ENCODE assay signal across 27 mouse cellular contexts in the genomic region with DNA sequence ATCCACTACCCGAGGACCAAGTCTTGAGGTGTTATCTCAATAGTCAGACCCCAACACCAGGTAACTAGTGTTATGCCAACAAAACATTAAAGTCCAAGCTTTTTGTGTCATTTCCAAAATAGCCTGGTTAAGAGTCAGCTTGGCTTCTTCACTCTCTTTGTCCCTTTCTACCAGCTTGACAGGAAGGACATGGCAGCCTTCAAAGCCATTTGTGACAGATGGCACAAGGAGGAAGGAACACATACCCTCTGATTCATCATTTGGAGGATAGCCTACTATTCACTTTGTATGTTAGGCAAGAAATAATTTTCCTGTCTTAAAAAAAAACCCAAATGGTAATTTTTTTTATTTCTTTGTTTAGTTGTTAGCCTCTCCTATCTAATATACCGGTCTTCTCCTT. TPM values are rescaled to one million over a fixed set of nuclear protein-coding genes. Genes with fewer than 3 reads are reported as not detected.
A peak's percentile ranks its signal among the peaks of the same experiment; 100 is the strongest.
DNase-seq lines count a peak whose midpoint lies in the region; ATAC-seq and TF ChIP-seq lines count a peak whose summit lies in the region.
"Had no signal": no experiment of that assay in that cellular context is flagged by ENCODE, and none has a peak within 500 bp of the region (broad histone marks: within the 10 kb centered on the region; RNA-seq: fewer than 3 reads in every experiment).

No protein-coding gene starts in this region.

- no peak overlapping the region for H3K4me3 ChIP-seq in cerebellum, adult 2 months (replicated peaks; ENCODE audit: insufficient read depth, low read depth, low read length)
- H3K4me3 ChIP-seq in forebrain, embryonic 13.5 days = no peak overlapping the region
- H3K4me3 ChIP-seq: embryonic facial prominence, embryonic 12.5 days; erythroblast, embryonic 14.5 days; gastrocnemius, adult 2 months; heart, embryonic 10.5 days; hindbrain, embryonic 10.5 days; limb, embryonic 15.5 days; stomach, embryonic 15.5 days had no signal

- no peak for TF ChIP-seq CTCF in cerebellum, adult 2 months (IDR thresholded peaks at IDR 0.05; ENCODE audit: borderline replicate concordance, insufficient read depth, low read depth, low read length)

- H3K9me3 ChIP-seq in forebrain, embryonic 13.5 days (replicated peaks) = no peaks in the 10 kb centered on the region
- H3K9me3 ChIP-seq: embryonic facial prominence, embryonic 12.5 days; heart, embryonic 10.5 days; hindbrain, embryonic 10.5 days; limb, embryonic 15.5 days; stomach, embryonic 15.5 days had no signal

- peaks cover 8% of the 10 kb centered on the region; the same call in 1 of the 2 replicates for H3K4me1 ChIP-seq in cerebellum, adult 2 months (ENCODE audit: control insufficient read depth, insufficient read depth, low read length)
- H3K4me1 ChIP-seq in forebrain, embryonic 13.5 days = no peaks in the 10 kb centered on the region
- H3K4me1 ChIP-seq: embryonic facial prominence, embryonic 12.5 days; heart, embryonic 10.5 days; hindbrain, embryonic 10.5 days; limb, embryonic 15.5 days; stomach, embryonic 15.5 days had no signal

- H3K36me3 ChIP-seq in forebrain, embryonic 13.5 days (ENCODE audit: poor library complexity, severe bottlenecking) = no peaks in the 10 kb centered on the region
- H3K36me3 ChIP-seq: embryonic facial prominence, embryonic 12.5 days; heart, embryonic 10.5 days; hindbrain, embryonic 10.5 days; limb, embryonic 15.5 days; stomach, embryonic 15.5 days had no signal

- no peaks in the 10 kb centered on the region for H3K27me3 ChIP-seq in cerebellum, adult 2 months (ENCODE audit: control insufficient read depth, insufficient read depth, low read length)
- no peaks in the 10 kb centered on the region for H3K27me3 ChIP-seq in forebrain, embryonic 13.5 days
- H3K27me3 ChIP-seq: embryonic facial prominence, embryonic 12.5 days; limb, embryonic 15.5 days; stomach, embryonic 15.5 days had no signal

- H3K27ac ChIP-seq in cerebellum, adult 2 months (ENCODE audit: insufficient read depth, low read length) = no peak overlapping the region; the same call in 1 of the 2 replicates
- no peak overlapping the region for H3K27ac ChIP-seq in forebrain, embryonic 13.5 days
- H3K27ac ChIP-seq: embryonic facial prominence, embryonic 12.5 days; gastrocnemius, adult 2 months; heart, embryonic 10.5 days; hindbrain, embryonic 10.5 days; hindbrain, postnatal 0 days; limb, embryonic 15.5 days; liver, embryonic 14.5 days; stomach, embryonic 15.5 days had no signal

- WGBS in cerebellum, adult 2 months = 28% methylated on average over 2 of the region's 2 CpGs
- 91% methylated on average over 2 of the region's 2 CpGs for WGBS in forebrain, embryonic 13.5 days

- ATAC-seq in cerebellum, adult (ENCODE audit: insufficient number of reproducible peaks, low FRiP score, low TSS enrichment) = peak; percentile 96
- no peak for ATAC-seq in megakaryocyte-erythroid progenitor cell, adult 5-6 weeks (replicated peaks; ENCODE audit: low FRiP score, low TSS enrichment, poor library complexity, severe bottlenecking)
- no peak for ATAC-seq in forebrain, embryonic 13.5 days
- ATAC-seq: forebrain, embryonic 14.5 days; hindbrain, postnatal 0 days; intestine, embryonic 16.5 days had no signal

- TF ChIP-seq POLR2A in cerebellum, adult 2 months (IDR thresholded peaks at IDR 0.05; ENCODE audit: borderline replicate concordance, insufficient read depth, low read length) = no peak

- H3K4me2 ChIP-seq in forebrain, embryonic 13.5 days = no peak overlapping the region
- H3K4me2 ChIP-seq: embryonic facial prominence, embryonic 12.5 days; limb, embryonic 15.5 days; lung, embryonic 14.5 days; stomach, embryonic 15.5 days had no signal

- no peak overlapping the region for H3K9ac ChIP-seq in forebrain, embryonic 13.5 days
- H3K9ac ChIP-seq: embryonic facial prominence, embryonic 12.5 days; limb, embryonic 15.5 days; liver, embryonic 14.5 days; lung, embryonic 14.5 days; stomach, embryonic 15.5 days had no signal

- no peak for DNase-seq in cerebellum, postnatal 4 days (ENCODE audit: low spot score in 2 of 2)
- DNase-seq in cerebellum, adult 2 months = peak; percentile 44 to 86
- peak; percentile 40 to 54 for DNase-seq in cerebellum, postnatal 36 days
- no peak for DNase-seq in kidney, postnatal 4 days
- DNase-seq: gastrocnemius, adult 2 months; kidney, adult 9 months; kidney, postnatal 25 days; layer of hippocampus, adult 9-11 months; left cerebral cortex, postnatal 4 days; lung, embryonic 14.5 days; lung, postnatal 36 days; right cerebral cortex, adult 18-20 months; right cerebral cortex, postnatal 4 days; thymus, postnatal 25 days had no signal

RNA-seq across cellular contexts. Expression of gene Cul3, which starts 22.7 kb away (rescaled TPM):
- polyA plus RNA-seq in cerebellum, adult 2 months (2012; rRNA removed) = 79.7 and 83.8 TPM in 2 replicates
- 72.7 and 93.7 TPM in 2 replicates for total RNA-seq in megakaryocyte-erythroid progenitor cell, adult 5-6 weeks (2014; fragmentation: Nextera tagmentation)
- total RNA-seq in megakaryocyte-erythroid progenitor cell, adult 5-6 weeks (2017) = 244 and 250 TPM in 2 replicates
- polyA plus RNA-seq in forebrain, embryonic 13.5 days (2015; fragmentation: Nextera tagmentation; extraction: Ambion mirVana) = 35.1 and 39.6 TPM in 2 replicates

Comparison
In these comparisons a context has a peak if more than half of its experiments do, and no peak if none do; other contexts are left out.
1. DNase-seq: peak in cerebellum, adult 2 months (2 of 2) and cerebellum, postnatal 36 days (2 of 2); none in cerebellum, postnatal 4 days (0 of 2) and kidney, postnatal 4 days (0 of 2).